Mouse (Mus musculus): ENCODE measurements around the gene Hcn2. TPM values are rescaled to one million over a fixed set of nuclear protein-coding genes. Genes with fewer than 3 reads are reported as not detected.
A peak's percentile ranks its signal among the peaks of the same experiment; 100 is the strongest.

The Hcn2 gene
- polyA plus RNA-seq, 1 experiment: 4.7 TPM

DNA sequence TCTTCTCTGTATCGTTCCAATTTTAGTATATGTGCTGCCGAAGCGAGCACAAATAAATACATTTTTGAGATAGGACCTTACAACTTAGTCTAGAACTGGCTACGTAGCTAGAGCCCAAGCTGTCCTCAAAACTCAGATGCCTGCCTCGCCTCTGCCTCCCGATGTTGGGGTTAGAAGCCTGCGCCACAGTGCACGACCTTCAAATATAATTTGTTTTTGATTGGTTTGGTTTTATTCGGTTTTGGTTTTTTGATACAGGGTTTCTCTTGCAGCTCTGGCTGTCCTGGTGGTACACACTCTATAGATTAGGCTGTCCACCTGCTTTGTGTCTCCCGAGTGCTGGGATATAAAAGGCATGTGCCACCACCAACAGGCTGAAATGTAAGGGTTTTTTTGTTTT is 12.9 kb upstream of the Hcn2 start:
- H3K27me3 ChIP-seq (ENCODE audit: control insufficient read depth, insufficient read depth, low read length): no peaks in the 10 kb centered on the region
- 81% methylated on average over 10 of the region's 10 CpGs for WGBS
- no peak for DNase-seq
- no peaks in the 10 kb centered on the region for H3K36me3 ChIP-seq (ENCODE audit: control insufficient read depth, insufficient read depth, low read length)
- H3K4me1 ChIP-seq (replicated peaks; ENCODE audit: control insufficient read depth, insufficient read depth, low read length): peaks cover 21% of the 10 kb centered on the region
- H3K4me3 ChIP-seq (ENCODE audit: control insufficient read depth, insufficient read depth, low read length): no peak overlapping the region
- H3K27ac ChIP-seq (ENCODE audit: control insufficient read depth, insufficient read depth, low read length): no peak overlapping the region
- TF ChIP-seq CTCF (IDR thresholded peaks at IDR 0.05; ENCODE audit: borderline replicate concordance, control insufficient read depth, extremely low read depth, insufficient read depth, low read length, poor library complexity): no peak
- TF ChIP-seq POLR2A (IDR thresholded peaks at IDR 0.05; ENCODE audit: control insufficient read depth, extremely low read depth, insufficient read depth, low read length, poor library complexity): no peak

DNA sequence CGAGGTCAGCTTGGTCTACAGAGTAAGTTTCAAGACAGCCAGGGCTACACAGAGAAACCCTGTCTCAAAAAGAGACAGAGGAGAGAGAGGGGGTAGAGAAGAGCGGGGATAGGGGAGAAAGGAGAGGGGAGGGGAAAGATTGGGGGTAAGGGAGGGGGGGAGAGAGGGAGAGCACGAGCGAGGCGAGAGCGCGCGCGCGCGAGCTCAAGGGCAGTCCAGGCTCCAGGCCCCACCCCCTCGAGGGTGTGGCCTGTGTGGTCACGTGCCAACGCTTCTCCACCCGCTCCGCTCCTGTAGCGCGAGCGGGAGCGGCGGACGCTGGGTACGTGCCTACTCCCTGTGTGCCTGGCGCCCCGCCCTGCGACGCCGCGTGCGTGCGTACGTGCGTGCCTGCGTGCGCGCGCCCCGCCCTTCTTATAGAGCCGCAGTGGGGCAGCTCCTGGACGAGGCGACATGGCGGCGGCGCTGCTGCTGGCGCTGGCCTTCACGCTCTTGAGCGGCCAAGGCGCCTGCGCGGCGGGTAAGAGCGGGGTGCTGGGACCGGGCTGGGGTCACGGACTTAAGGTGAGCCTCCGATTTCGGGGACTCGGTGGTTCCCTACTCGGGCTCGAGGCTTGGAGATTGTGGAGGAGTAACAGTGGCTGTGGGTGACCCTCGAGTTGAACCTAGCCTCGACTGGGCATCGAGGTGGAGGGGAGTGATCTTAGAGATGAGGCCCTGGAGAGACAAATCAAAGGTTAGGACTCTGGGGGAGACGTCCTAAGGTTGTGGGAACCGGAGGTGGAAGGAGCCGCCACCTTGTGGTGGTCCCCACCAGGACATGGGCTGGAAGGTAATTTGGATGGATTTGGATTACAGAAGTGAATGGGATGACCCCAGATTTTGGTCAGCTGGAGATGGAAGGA is 12.1 kb upstream of the Hcn2 start, which contains the start of gene Bsg:
Gene Bsg (plus strand): TSS at position 427 of the 905 bp plus-strand sequence.
- peak; percentile 98 for DNase-seq
- WGBS: under 1% methylated on average over 60 of the region's 65 CpGs

DNA sequence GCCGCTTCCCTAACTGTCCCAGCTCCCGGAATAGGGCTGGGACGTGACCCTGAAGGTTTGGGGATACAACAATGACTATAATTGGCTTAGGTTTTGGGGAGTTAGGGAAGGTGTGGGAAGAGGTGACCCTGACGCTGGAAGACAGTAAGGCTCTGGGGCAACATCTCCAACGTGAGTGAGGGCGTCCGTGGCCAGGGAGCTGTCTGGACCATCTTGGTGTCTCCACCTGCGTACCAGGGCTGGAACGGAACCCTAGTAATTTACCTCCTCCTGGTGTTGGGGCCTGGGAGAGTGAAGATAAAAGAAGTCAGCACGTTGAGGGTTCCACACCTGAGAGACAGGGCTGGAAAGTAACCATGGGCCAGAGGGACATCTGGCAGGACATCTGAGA is 11.5 kb upstream of the Hcn2 start:
- Histone ChIP-seq H3K27me3 (ENCODE audit: control insufficient read depth, insufficient read depth, low read length) (no peaks in the 10 kb centered on the region), H3K4me3 (ENCODE audit: control insufficient read depth, insufficient read depth, low read length) (peak overlapping the region; percentile 69), H3K27ac (ENCODE audit: control insufficient read depth, insufficient read depth, low read length) (no peak overlapping the region), H3K4me1 (replicated peaks; ENCODE audit: control insufficient read depth, insufficient read depth, low read length) (peaks cover 21% of the 10 kb centered on the region), H3K36me3 (ENCODE audit: control insufficient read depth, insufficient read depth, low read length) (peaks cover 4% of the 10 kb centered on the region; the same call in 1 of the 2 replicates)
- WGBS: 8% methylated on average over 10 of the region's 10 CpGs
- DNase-seq: no peak
- TF ChIP-seq POLR2A (IDR thresholded peaks at IDR 0.05; ENCODE audit: control insufficient read depth, extremely low read depth, insufficient read depth, low read length, poor library complexity) (no peak), CTCF (IDR thresholded peaks at IDR 0.05; ENCODE audit: borderline replicate concordance, control insufficient read depth, extremely low read depth, insufficient read depth, low read length, poor library complexity) (no peak)

More for the DNA sequence above, 12.1 kb upstream of the Hcn2 start, which contains the start of gene Bsg:
- Histone ChIP-seq H3K27me3 (ENCODE audit: control insufficient read depth, insufficient read depth, low read length) (no peaks in the 10 kb centered on the region), H3K4me3 (ENCODE audit: control insufficient read depth, insufficient read depth, low read length) (peak within 1 kb of the TSS; percentile 69), H3K4me1 (replicated peaks; ENCODE audit: control insufficient read depth, insufficient read depth, low read length) (peaks cover 21% of the 10 kb centered on the region), H3K27ac (ENCODE audit: control insufficient read depth, insufficient read depth, low read length) (no peak within 1 kb of the TSS), H3K36me3 (ENCODE audit: control insufficient read depth, insufficient read depth, low read length) (no peaks in the 10 kb centered on the region)
- peak; percentile 97 for TF ChIP-seq POLR2A (IDR thresholded peaks at IDR 0.05; ENCODE audit: control insufficient read depth, extremely low read depth, insufficient read depth, low read length, poor library complexity)
- TF ChIP-seq CTCF (IDR thresholded peaks at IDR 0.05; ENCODE audit: borderline replicate concordance, control insufficient read depth, extremely low read depth, insufficient read depth, low read length, poor library complexity): no peak

DNA sequence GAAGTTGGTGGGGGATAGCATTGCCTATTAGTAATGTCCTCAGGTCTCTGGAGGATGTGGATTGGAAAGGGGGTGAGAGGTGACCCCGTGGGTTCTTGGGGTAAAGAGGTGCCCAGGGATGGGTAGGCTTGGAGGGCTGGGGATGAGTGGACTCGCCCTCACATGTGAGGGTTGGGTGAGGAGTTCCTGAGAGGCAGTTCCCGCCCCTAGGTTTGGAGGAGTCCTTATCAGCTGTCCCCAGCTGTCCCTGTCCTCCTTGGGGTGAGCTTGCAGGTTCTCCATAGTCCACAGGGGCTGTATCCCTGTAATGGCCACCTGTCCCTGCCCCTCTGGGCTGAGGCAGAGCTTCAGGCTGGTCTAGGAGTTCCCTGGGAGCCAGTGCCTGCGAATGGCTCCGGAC is 10.5 kb upstream of the Hcn2 start:
- Histone ChIP-seq H3K27me3 (ENCODE audit: control insufficient read depth, insufficient read depth, low read length) (no peaks in the 10 kb centered on the region), H3K27ac (ENCODE audit: control insufficient read depth, insufficient read depth, low read length) (no peak overlapping the region), H3K4me1 (replicated peaks; ENCODE audit: control insufficient read depth, insufficient read depth, low read length) (peaks cover 21% of the 10 kb centered on the region), H3K36me3 (ENCODE audit: control insufficient read depth, insufficient read depth, low read length) (peaks cover 13% of the 10 kb centered on the region; the same call in 1 of the 2 replicates), H3K4me3 (ENCODE audit: control insufficient read depth, insufficient read depth, low read length) (no peak overlapping the region)
- 82% methylated on average over 5 of the region's 5 CpGs for WGBS
- DNase-seq: no peak
- TF ChIP-seq CTCF (IDR thresholded peaks at IDR 0.05; ENCODE audit: borderline replicate concordance, control insufficient read depth, extremely low read depth, insufficient read depth, low read length, poor library complexity) (no peak), POLR2A (IDR thresholded peaks at IDR 0.05; ENCODE audit: control insufficient read depth, extremely low read depth, insufficient read depth, low read length, poor library complexity) (no peak)

DNA sequence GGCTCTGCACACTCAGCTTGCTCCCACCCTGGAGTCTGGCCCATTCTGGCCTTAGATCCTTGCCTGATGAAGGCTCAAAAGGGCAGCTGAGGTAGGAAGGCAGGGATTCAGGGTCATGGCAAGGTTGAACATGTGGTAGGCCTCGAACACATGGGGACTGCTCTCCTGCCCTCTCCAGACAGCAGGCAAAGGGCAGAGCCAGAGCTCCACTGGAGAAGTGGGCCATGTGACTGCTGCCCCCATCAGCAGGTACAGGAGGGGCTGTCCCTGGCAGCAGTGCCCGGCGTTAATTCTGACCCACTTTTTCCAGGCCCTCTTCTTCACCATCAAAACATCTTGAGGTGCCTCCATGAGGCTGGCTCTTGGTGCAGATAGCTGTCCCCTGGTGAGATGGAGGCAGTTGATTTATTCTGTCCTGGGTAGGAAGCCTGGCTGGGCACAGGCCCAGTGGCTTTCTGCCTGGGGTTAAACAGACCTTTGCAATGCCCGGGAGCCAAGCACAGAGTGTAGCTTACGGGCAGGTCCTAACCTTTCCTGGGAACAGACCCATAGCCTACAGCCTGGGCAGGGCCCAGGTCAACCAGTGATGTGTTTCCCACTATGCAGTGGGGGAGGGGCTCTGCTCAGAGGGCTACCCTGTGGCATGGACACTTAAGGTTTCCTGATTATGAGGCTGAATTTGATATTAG is 9.9 kb upstream of the Hcn2 start:
- no peak for DNase-seq
- H3K27me3 ChIP-seq (ENCODE audit: control insufficient read depth, insufficient read depth, low read length): no peaks in the 10 kb centered on the region
- no peak overlapping the region for H3K27ac ChIP-seq (ENCODE audit: control insufficient read depth, insufficient read depth, low read length)
- H3K4me1 ChIP-seq (replicated peaks; ENCODE audit: control insufficient read depth, insufficient read depth, low read length): peaks cover 21% of the 10 kb centered on the region
- no peak overlapping the region for H3K4me3 ChIP-seq (ENCODE audit: control insufficient read depth, insufficient read depth, low read length)
- no peak for TF ChIP-seq POLR2A (IDR thresholded peaks at IDR 0.05; ENCODE audit: control insufficient read depth, extremely low read depth, insufficient read depth, low read length, poor library complexity)
- no peak for TF ChIP-seq CTCF (IDR thresholded peaks at IDR 0.05; ENCODE audit: borderline replicate concordance, control insufficient read depth, extremely low read depth, insufficient read depth, low read length, poor library complexity)
- peaks cover 13% of the 10 kb centered on the region; the same call in 1 of the 2 replicates for H3K36me3 ChIP-seq (ENCODE audit: control insufficient read depth, insufficient read depth, low read length)
- 83% methylated on average over 5 of the region's 5 CpGs for whole genome bisulfite sequencing

DNA sequence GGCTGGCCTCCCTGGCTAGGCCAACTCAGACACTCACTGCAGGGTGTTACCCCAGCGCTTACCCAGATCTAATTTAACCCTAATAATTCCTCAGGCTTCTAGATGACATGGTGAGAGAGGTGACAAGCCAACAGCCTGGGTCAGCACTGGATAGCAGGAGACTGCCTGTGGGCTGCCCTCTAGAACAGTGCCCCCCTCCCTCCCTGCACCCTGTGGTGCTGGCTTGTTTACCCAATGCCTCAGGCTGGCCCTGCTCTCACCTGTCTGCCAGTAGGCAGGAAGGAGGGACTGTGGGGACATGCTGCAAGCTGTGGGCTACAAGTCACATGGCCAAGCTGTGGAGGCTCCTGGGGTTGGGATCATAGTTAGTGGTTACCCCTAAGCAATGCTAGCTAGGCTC is 9.3 kb upstream of the Hcn2 start:
- TF ChIP-seq CTCF (IDR thresholded peaks at IDR 0.05; ENCODE audit: borderline replicate concordance, control insufficient read depth, extremely low read depth, insufficient read depth, low read length, poor library complexity) (no peak), POLR2A (IDR thresholded peaks at IDR 0.05; ENCODE audit: control insufficient read depth, extremely low read depth, insufficient read depth, low read length, poor library complexity) (no peak)
- H3K4me1 ChIP-seq (replicated peaks; ENCODE audit: control insufficient read depth, insufficient read depth, low read length): peaks cover 21% of the 10 kb centered on the region
- H3K36me3 ChIP-seq (ENCODE audit: control insufficient read depth, insufficient read depth, low read length): peaks cover 13% of the 10 kb centered on the region; the same call in 1 of the 2 replicates
- WGBS: 88% methylated on average over 1 of the region's 1 CpGs
- H3K27ac ChIP-seq (ENCODE audit: control insufficient read depth, insufficient read depth, low read length): no peak overlapping the region
- H3K27me3 ChIP-seq (ENCODE audit: control insufficient read depth, insufficient read depth, low read length): no peaks in the 10 kb centered on the region
- no peak for DNase-seq
- H3K4me3 ChIP-seq (ENCODE audit: control insufficient read depth, insufficient read depth, low read length): no peak overlapping the region

Measured in thymus, adult 2 months (tissue).